Mouse (Mus musculus) embryonic facial prominence, embryonic 11.5 days (tissue): ENCODE measurements around the gene Mrps23. TPM values are rescaled to one million over a fixed set of nuclear protein-coding genes. Genes with fewer than 3 reads are reported as not detected.

Source experiments
- ATAC-seq: fragments of 200-750 bp; cut with Nextera tagmentation; replicated peaks from 2 replicates; pipeline ENCODE4 v1.8.0; 2017; ENCODE audit warnings: low read depth; ENCODE audit not compliant: insufficient number of reproducible peaks, low FRiP score, low TSS enrichment
- DNase-seq: peaks from one replicate; pipeline ENCODE4 v3.0.0-alpha.2; 2015; ENCODE audit warnings: low spot score
- H3K27ac ChIP-seq: fragments of 300-500 bp; sonication (generic); replicated peaks from 2 replicates; pipeline ENCODE4 v1.5.1; 2014; ENCODE audit warnings: mild to moderate bottlenecking, low read depth, low read length, control low read depth
- H3K27me3 ChIP-seq: fragments of 300-500 bp; sonication (generic); 2 replicates; pipeline ENCODE4 v1.6.1; 2014; ENCODE audit warnings: mild to moderate bottlenecking, low read length, moderate library complexity, mixed read lengths; ENCODE audit not compliant: control insufficient read depth, insufficient read depth
- H3K36me3 ChIP-seq: fragments of 300-500 bp; sonication (generic); replicated peaks from 2 replicates; pipeline ENCODE4 v1.6.1; 2014; ENCODE audit warnings: low read depth, mild to moderate bottlenecking, low read length, moderate library complexity, mixed read lengths; ENCODE audit not compliant: control insufficient read depth, insufficient read depth
- H3K4me1 ChIP-seq: fragments of 300-500 bp; sonication (generic); 2 replicates; pipeline ENCODE4 v1.6.1; 2014; ENCODE audit warnings: low read length, mixed read lengths; ENCODE audit not compliant: control insufficient read depth, insufficient read depth
- H3K4me2 ChIP-seq: fragments of 300-500 bp; sonication (generic); 2 replicates; pipeline ENCODE4 v1.6.1; 2014; ENCODE audit warnings: low read depth, mild to moderate bottlenecking, control low read depth, low read length, moderate library complexity
- H3K4me3 ChIP-seq: fragments of 300-500 bp; sonication (generic); 2 replicates; pipeline ENCODE4 v1.5.1; 2014; ENCODE audit warnings: low read depth, low read length, control low read depth
- H3K9ac ChIP-seq: fragments of 300-500 bp; sonication (generic); replicated peaks from 2 replicates; pipeline ENCODE4 v1.6.1; 2014; ENCODE audit warnings: mild to moderate bottlenecking, control low read depth, low read length
- H3K9me3 ChIP-seq: fragments of 300-500 bp; sonication (generic); replicated peaks from 2 replicates; pipeline ENCODE4 v1.6.1; 2016; ENCODE audit warnings: mild to moderate bottlenecking, low read length, inconsistent platforms, mixed read lengths; ENCODE audit not compliant: control insufficient read depth
- WGBS: fragments of 180-500 bp; shearing (Covaris S2); extraction: QIAGEN DNeasy Blood & Tissue Kit; methylation state at CpG from one replicate; pipeline ENCODE4 v1.1.7; 2014; 5-methylcytosine and 5-hydroxymethylcytosine counted together
- polyA plus RNA-seq: library from polyadenylated mRNA; unstranded; fragments of >200 nt; fragmentation: Nextera tagmentation; extraction: Ambion mirVana; gene quantifications from 2 replicates; pipeline ENCODE4 v1.2.1, GENCODE M21; 2014

Gene Mrps23
- polyA plus RNA-seq, 1 experiment from 2014 or later: 83.8 TPM

GRCm38 (mm10) chr11:88235221-88236203 is 31.3 kb downstream of the Mrps23 start:
- H3K9me3 ChIP-seq: no peaks in the 10 kb centered on the region
- 0 out of 2 replicates have a peak, but pooled peaks cover 7% of the 10 kb centered on the region for H3K4me1 ChIP-seq
- no peaks in the 10 kb centered on the region for H3K27me3 ChIP-seq
- H3K9ac ChIP-seq: 0 out of 2 replicates have a peak overlapping the region, but pooled peaks have one; percentile 2
- H3K4me3 ChIP-seq: no peak overlapping the region
- 6% methylated on average over 23 of the region's 23 CpGs for WGBS
- no peaks in the 10 kb centered on the region for H3K36me3 ChIP-seq
- ATAC-seq (no peak), DNase-seq (peak; percentile 69)
- H3K27ac ChIP-seq: peak overlapping the region; percentile 68; the same call in 1 of the 2 replicates
- H3K4me2 ChIP-seq: peak overlapping the region; percentile 27

GRCm38 (mm10) chr11:88240275-88240674 is 36.1 kb downstream of the Mrps23 start:
- no peaks in the 10 kb centered on the region for H3K36me3 ChIP-seq
- WGBS: 71% methylated on average over 10 of the region's 10 CpGs
- DNase-seq: peak; percentile 3
- no peak overlapping the region for H3K4me2 ChIP-seq
- H3K27me3 ChIP-seq: no peaks in the 10 kb centered on the region
- no peak overlapping the region for H3K4me3 ChIP-seq
- ATAC-seq: 0 out of 2 replicates have a peak, but pooled peaks have one; percentile 12
- peak overlapping the region; percentile 69; the same call in 1 of the 2 replicates for H3K27ac ChIP-seq
- H3K9ac ChIP-seq: no peak overlapping the region
- no peaks in the 10 kb centered on the region for H3K9me3 ChIP-seq
- H3K4me1 ChIP-seq: no peaks in the 10 kb centered on the region; the same call in 1 of the 2 replicates

- 3% methylated on average over 10 of the region's 10 CpGs for WGBS
- H3K9me3 ChIP-seq: no peaks in the 10 kb centered on the region
- H3K36me3 ChIP-seq: no peaks in the 10 kb centered on the region
- DNase-seq (peak; percentile 88), ATAC-seq (peak; percentile 58)
- H3K4me1 ChIP-seq: no peaks in the 10 kb centered on the region; the same call in 1 of the 2 replicates
- 0 out of 2 replicates have a peak overlapping the region, but pooled peaks have one; percentile 13 for H3K4me2 ChIP-seq
- H3K9ac ChIP-seq: no peak overlapping the region
- H3K4me3 ChIP-seq: no peak overlapping the region
- H3K27me3 ChIP-seq: no peaks in the 10 kb centered on the region
- H3K27ac ChIP-seq: peak overlapping the region; percentile 69
Measured at GRCm38 (mm10) chr11:88240736-88241353, 36.7 kb downstream of the Mrps23 start.

GRCm38 (mm10) chr11:88241468-88242301 is 37.5 kb downstream of the Mrps23 start:
- Histone ChIP-seq H3K9ac (no peak overlapping the region), H3K36me3 (no peaks in the 10 kb centered on the region), H3K27me3 (no peaks in the 10 kb centered on the region), H3K4me3 (no peak overlapping the region), H3K9me3 (no peaks in the 10 kb centered on the region), H3K4me1 (no peaks in the 10 kb centered on the region; the same call in 1 of the 2 replicates), H3K4me2 (no peak overlapping the region), H3K27ac (peak overlapping the region; percentile 10)
- WGBS: 34% methylated on average over 12 of the region's 12 CpGs
- ATAC-seq: no peak; the same call in 1 of the 2 replicates
- peak; percentile 27 for DNase-seq

GRCm38 (mm10) chr11:88245581-88246170 is 41.5 kb downstream of the Mrps23 start:
- H3K9ac ChIP-seq: no peak overlapping the region
- no peaks in the 10 kb centered on the region for H3K36me3 ChIP-seq
- no peak overlapping the region for H3K4me3 ChIP-seq
- DNase-seq (no peak), ATAC-seq (no peak)
- no peaks in the 10 kb centered on the region for H3K9me3 ChIP-seq
- no peak overlapping the region for H3K27ac ChIP-seq
- 82% methylated on average over 14 of the region's 14 CpGs for WGBS
- H3K27me3 ChIP-seq: no peaks in the 10 kb centered on the region
- no peaks in the 10 kb centered on the region; the same call in 1 of the 2 replicates for H3K4me1 ChIP-seq
- no peak overlapping the region for H3K4me2 ChIP-seq

- no peak overlapping the region for H3K9ac ChIP-seq
- no peaks in the 10 kb centered on the region for H3K27me3 ChIP-seq
- H3K4me1 ChIP-seq: peaks cover 6% of the 10 kb centered on the region
- H3K9me3 ChIP-seq: no peaks in the 10 kb centered on the region
- ATAC-seq: no peak
- H3K27ac ChIP-seq: no peak overlapping the region
- no peak overlapping the region for H3K4me3 ChIP-seq
- WGBS: 47% methylated on average over 5 of the region's 5 CpGs
- no peak for DNase-seq
- H3K36me3 ChIP-seq: no peaks in the 10 kb centered on the region
- H3K4me2 ChIP-seq: no peak overlapping the region
Measured at GRCm38 (mm10) chr11:88248636-88249035, 44.4 kb downstream of the Mrps23 start.

GRCm38 (mm10) chr11:88250568-88250967 is 46.4 kb downstream of the Mrps23 start:
- Histone ChIP-seq H3K4me1 (peaks cover 6% of the 10 kb centered on the region), H3K9me3 (no peaks in the 10 kb centered on the region), H3K9ac (no peak overlapping the region), H3K4me3 (no peak overlapping the region), H3K36me3 (no peaks in the 10 kb centered on the region), H3K27ac (no peak overlapping the region), H3K27me3 (no peaks in the 10 kb centered on the region), H3K4me2 (no peak overlapping the region)
- WGBS: 92% methylated on average over 3 of the region's 3 CpGs
- DNase-seq (no peak), ATAC-seq (no peak)
